Mouse (Mus musculus) myocyte (in vitro differentiated cells): ENCODE data around the gene Gck. TPM values are rescaled to one million over a fixed set of nuclear protein-coding genes. Genes with fewer than 3 reads are reported as not detected.

Source experiments
- H3K27me3 ChIP-seq: one replicate; pipeline ENCODE4 v1.6.1; 2011; ENCODE audit not compliant: control insufficient read depth, insufficient read depth, insufficient read length
- H3K36me3 ChIP-seq: one replicate; pipeline ENCODE4 v1.6.1; 2011; ENCODE audit not compliant: control insufficient read depth, insufficient read depth
- H3K4me2 ChIP-seq: one replicate; pipeline ENCODE4 v1.6.1; 2011; ENCODE audit warnings: low read depth, control low read depth
- H3K4me3 ChIP-seq: one replicate; pipeline ENCODE4 v1.5.1; 2011; ENCODE audit warnings: mild to moderate bottlenecking, control low read depth, moderate library complexity
- H3K79me2 ChIP-seq: one replicate; pipeline ENCODE4 v1.6.1; 2011; ENCODE audit not compliant: control insufficient read depth, insufficient read depth
- H3ac ChIP-seq: one replicate; pipeline ENCODE4 v1.6.1; 2011; ENCODE audit not compliant: control insufficient read depth, insufficient read length
- CEBPB ChIP-seq: IDR thresholded peaks from 2 replicates; pipeline ENCODE4 v1.6.1; 2011; ENCODE audit warnings: mild to moderate bottlenecking, moderate library complexity; ENCODE audit not compliant: poor library complexity, insufficient read depth, severe bottlenecking
- E2F4 ChIP-seq: IDR thresholded peaks from one replicate; pipeline ENCODE4 v1.6.1; 2011; ENCODE audit warnings: mild to moderate bottlenecking, control low read depth, moderate library complexity; ENCODE audit not compliant: insufficient read depth
- MAX ChIP-seq: IDR thresholded peaks from one replicate; pipeline ENCODE4 v1.6.1; 2011; ENCODE audit warnings: low read depth, mild to moderate bottlenecking, control low read depth
- MYOD1 ChIP-seq, 3 experiments: IDR thresholded peaks; one replicate each; pipeline ENCODE4 v1.6.1; 2011; ENCODE audit warnings: control low read depth in 2 of 3, low read depth in 2 of 3, mild to moderate bottlenecking in 2 of 3, moderate library complexity in 1 of 3; ENCODE audit not compliant: insufficient read length in 2 of 3, control insufficient read depth in 1 of 3
- MYOG ChIP-seq, 3 experiments: IDR thresholded peaks; one replicate each; pipeline ENCODE4 v1.6.1; 2011; ENCODE audit warnings: control low read depth in 2 of 3, low read depth in 2 of 3, mild to moderate bottlenecking in 2 of 3; ENCODE audit not compliant: insufficient read length in 2 of 3, control insufficient read depth in 1 of 3, insufficient read depth in 1 of 3
- POLR2A ChIP-seq: IDR thresholded peaks from one replicate; pipeline ENCODE4 v1.6.1; 2011; ENCODE audit warnings: low read depth, mild to moderate bottlenecking, control low read depth, moderate library complexity; ENCODE audit not compliant: insufficient read length
- POLR2AphosphoS2 ChIP-seq: IDR thresholded peaks from one replicate; pipeline ENCODE4 v1.6.1; 2011; ENCODE audit warnings: low read depth, control low read depth; ENCODE audit not compliant: insufficient read length
- REST ChIP-seq: IDR thresholded peaks from one replicate; pipeline ENCODE4 v1.6.1; 2011; ENCODE audit warnings: mild to moderate bottlenecking, control low read depth, moderate library complexity; ENCODE audit not compliant: insufficient read depth, insufficient read length
- SRF ChIP-seq: IDR thresholded peaks from one replicate; pipeline ENCODE4 v1.6.1; 2011; ENCODE audit warnings: low read depth; ENCODE audit not compliant: control insufficient read depth, insufficient read length
- TCF12 ChIP-seq: IDR thresholded peaks from one replicate; pipeline ENCODE4 v1.6.1; 2011; ENCODE audit warnings: mild to moderate bottlenecking, control low read depth; ENCODE audit not compliant: poor library complexity, insufficient read depth, severe bottlenecking
- TCF3 ChIP-seq: IDR thresholded peaks from one replicate; pipeline ENCODE4 v1.6.1; 2011; ENCODE audit warnings: low read depth, control low read depth; ENCODE audit not compliant: insufficient read length
- USF1 ChIP-seq: IDR thresholded peaks from one replicate; pipeline ENCODE4 v1.6.1; 2011; ENCODE audit warnings: low read depth, mild to moderate bottlenecking, control low read depth, moderate library complexity
- polyA plus RNA-seq: library from polyadenylated mRNA; unstranded; fragments of >200 nt; fragmentation: generic; extraction: Trizol; gene quantifications from one replicate; pipeline ENCODE4 v1.2.1, GENCODE M21; 2012; ENCODE audit warnings: missing spikeins

The Gck gene
- polyA plus RNA-seq, 1 experiment, result 0.07 TPM

DNA sequence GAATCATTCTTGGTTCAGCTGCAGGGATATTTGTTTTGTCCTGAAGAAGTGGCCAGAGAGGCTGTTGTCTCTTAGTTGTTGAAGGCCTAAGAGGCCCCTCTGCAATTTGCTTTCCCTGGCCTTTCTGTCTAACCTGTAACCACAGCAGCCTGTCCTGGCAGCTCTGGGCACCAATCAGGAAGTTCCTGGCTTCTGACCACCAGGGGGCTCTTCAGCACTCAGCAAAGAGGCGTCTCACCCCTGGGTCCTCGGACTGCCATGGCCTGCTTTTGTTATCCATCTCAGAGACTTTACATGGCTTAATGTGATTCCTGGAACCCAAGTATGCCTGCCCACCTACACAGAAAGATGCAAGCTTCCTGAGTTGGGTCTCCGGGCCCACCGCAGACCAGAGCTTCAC lies 41.0 kb upstream of the Gck start:
- Histone ChIP-seq H3K36me3 (no peaks in the 10 kb centered on the region), H3ac (no peak overlapping the region), H3K79me2 (no peaks in the 10 kb centered on the region), H3K27me3 (peaks cover 49% of the 10 kb centered on the region), H3K4me3 (no peak overlapping the region), H3K4me2 (no peak overlapping the region)
- TF ChIP-seq REST (no peak), MYOG (IDR thresholded peaks at IDR 0.05; ENCODE audit: control insufficient read depth in 1 of 3, insufficient read depth in 1 of 3, insufficient read length in 2 of 3, low read depth in 2 of 3) (no peak), CEBPB (no peak)

DNA sequence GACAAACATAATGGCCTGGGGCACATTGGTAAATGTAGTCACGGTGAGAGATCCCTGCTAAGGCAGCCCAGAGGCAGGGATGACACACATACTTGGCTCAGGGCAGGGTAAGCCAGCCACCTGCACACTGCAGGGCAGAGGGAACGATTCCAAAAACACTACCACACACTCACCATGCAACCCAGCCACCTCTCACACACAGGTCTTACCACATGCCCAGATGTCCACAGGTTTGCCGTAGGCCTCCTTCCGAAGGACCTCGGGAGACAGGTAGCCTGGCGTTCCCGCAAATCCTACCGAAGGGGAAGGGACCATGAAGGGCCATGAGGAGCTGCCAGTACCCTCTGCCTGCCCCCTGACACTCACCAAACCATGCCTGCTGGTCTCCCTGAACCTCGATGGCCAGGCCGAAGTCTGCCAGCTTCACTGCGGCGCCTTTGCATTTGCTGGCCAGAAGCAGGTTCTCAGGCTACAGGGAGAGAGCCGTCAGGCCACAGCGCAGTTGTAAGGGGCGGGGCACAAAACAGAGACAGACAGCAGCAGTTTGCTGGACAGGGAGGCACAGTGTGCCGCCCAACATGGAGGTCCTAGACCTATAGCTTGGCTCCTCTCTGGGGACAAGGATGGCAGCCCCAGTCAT lies 40.2 kb upstream of the Gck start:
- no peaks in the 10 kb centered on the region for H3K36me3 ChIP-seq
- H3K4me2 ChIP-seq, result no peak overlapping the region
- H3K4me3 ChIP-seq, result no peak overlapping the region
- H3K79me2 ChIP-seq, result no peaks in the 10 kb centered on the region
- TF ChIP-seq MYOD1 (IDR thresholded peaks at IDR 0.05; ENCODE audit: control insufficient read depth in 1 of 3, insufficient read length in 2 of 3, low read depth in 2 of 3) (no peak), REST (no peak), CEBPB (no peak), MAX (no peak), POLR2AphosphoS2 (no peak), E2F4 (no peak), USF1 (no peak), SRF (no peak), TCF12 (no peak), TCF3 (no peak), POLR2A (no peak)
- H3K27me3 ChIP-seq, result peaks cover 53% of the 10 kb centered on the region
- H3ac ChIP-seq, result no peak overlapping the region

DNA sequence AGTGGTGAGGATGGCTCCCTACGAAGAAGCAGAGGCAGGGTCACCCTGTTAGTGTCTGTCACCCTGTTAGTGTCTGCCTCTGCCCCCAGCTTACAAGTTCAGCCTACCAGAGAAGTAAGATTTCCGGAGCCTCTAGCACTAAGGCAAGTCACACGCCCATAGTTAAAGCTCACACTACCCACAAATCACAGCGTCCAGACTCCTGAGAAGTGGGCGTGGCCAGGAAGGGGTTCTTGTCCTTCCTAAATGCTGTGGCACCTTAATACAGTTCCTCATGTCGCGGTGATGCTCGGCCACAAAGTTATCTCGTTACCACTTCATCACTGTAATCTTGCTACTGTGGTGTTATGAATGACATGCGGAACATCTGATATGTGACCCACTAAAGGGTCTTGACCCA lies 38.2 kb upstream of the Gck start:
- TF ChIP-seq POLR2A (no peak), MYOG (IDR thresholded peaks at IDR 0.05; ENCODE audit: control insufficient read depth in 1 of 3, insufficient read depth in 1 of 3, insufficient read length in 2 of 3, low read depth in 2 of 3) (no peak), SRF (no peak), TCF3 (no peak), CEBPB (no peak), TCF12 (no peak), USF1 (no peak), MAX (no peak), E2F4 (no peak), POLR2AphosphoS2 (no peak), REST (no peak), MYOD1 (IDR thresholded peaks at IDR 0.05; ENCODE audit: control insufficient read depth in 1 of 3, insufficient read length in 2 of 3, low read depth in 2 of 3) (no peak)
- Histone ChIP-seq H3K4me2 (no peak overlapping the region), H3K79me2 (no peaks in the 10 kb centered on the region), H3K4me3 (no peak overlapping the region), H3ac (no peak overlapping the region), H3K27me3 (peaks cover 52% of the 10 kb centered on the region), H3K36me3 (no peaks in the 10 kb centered on the region)

DNA sequence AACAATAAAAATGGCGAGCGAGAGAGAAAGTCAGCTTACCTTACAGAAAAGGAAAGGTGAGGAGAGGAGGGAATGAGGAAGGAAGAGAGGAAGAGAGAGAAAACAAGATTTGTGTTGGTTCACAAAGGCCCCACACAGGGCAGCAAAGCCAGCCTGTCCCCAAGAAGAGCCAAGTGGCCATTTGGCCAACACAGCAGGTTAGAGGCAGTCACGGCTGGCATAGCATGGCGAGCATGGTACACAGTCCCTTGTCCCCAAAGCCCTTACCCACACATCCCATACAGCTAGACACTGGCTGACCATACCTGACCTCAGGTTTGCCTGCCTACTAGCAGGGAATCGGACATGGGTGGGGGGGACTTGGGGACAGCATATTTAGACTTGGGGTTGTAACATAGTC lies 33.7 kb upstream of the Gck start:
- Histone ChIP-seq H3K4me3 (no peak overlapping the region), H3K27me3 (peaks cover 59% of the 10 kb centered on the region), H3ac (no peak overlapping the region), H3K36me3 (no peaks in the 10 kb centered on the region), H3K79me2 (no peaks in the 10 kb centered on the region), H3K4me2 (no peak overlapping the region)
- TF ChIP-seq MYOD1 (IDR thresholded peaks at IDR 0.05; ENCODE audit: control insufficient read depth in 1 of 3, insufficient read length in 2 of 3, low read depth in 2 of 3), result no peak
- TF ChIP-seq SRF, result no peak
- TF ChIP-seq MYOG (IDR thresholded peaks at IDR 0.05; ENCODE audit: control insufficient read depth in 1 of 3, insufficient read depth in 1 of 3, insufficient read length in 2 of 3, low read depth in 2 of 3), result no peak
- TF ChIP-seq USF1, result no peak
- TF ChIP-seq POLR2AphosphoS2, result no peak
- TF ChIP-seq MAX, result no peak
- no peak for TF ChIP-seq TCF12

DNA sequence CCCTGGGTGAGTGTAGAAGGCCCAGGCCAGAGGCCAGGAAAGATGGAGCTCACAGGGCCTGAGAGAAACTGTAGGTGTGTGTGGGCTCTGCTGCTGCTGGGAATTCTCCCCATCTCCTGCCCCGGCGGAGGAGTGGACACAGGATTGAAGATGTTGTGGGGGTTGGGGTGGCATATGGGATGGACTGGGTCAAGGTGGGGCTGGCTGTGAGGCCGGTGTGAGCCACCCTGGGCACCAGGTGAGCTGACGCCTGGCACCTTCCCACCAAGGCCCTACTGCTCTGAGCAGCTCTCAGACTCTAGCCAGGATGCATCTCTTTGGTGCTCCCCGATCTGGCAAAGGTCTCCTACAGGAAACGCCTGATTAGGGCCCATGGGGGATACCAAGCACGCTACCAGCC lies 31.4 kb upstream of the Gck start:
- Histone ChIP-seq H3K36me3 (no peaks in the 10 kb centered on the region), H3K4me3 (no peak overlapping the region), H3K79me2 (no peaks in the 10 kb centered on the region), H3K27me3 (peaks cover 36% of the 10 kb centered on the region), H3ac (no peak overlapping the region), H3K4me2 (no peak overlapping the region)
- TF ChIP-seq REST (no peak), MYOG (IDR thresholded peaks at IDR 0.05; ENCODE audit: control insufficient read depth in 1 of 3, insufficient read depth in 1 of 3, insufficient read length in 2 of 3, low read depth in 2 of 3) (no peak), MAX (no peak), POLR2AphosphoS2 (no peak), TCF12 (no peak), TCF3 (no peak), CEBPB (no peak), USF1 (no peak), POLR2A (no peak), SRF (no peak), E2F4 (no peak), MYOD1 (IDR thresholded peaks at IDR 0.05; ENCODE audit: control insufficient read depth in 1 of 3, insufficient read length in 2 of 3, low read depth in 2 of 3) (no peak)
